Mouse (Mus musculus): ENCODE data around the gene Esx1. TPM values are rescaled to one million over a fixed set of nuclear protein-coding genes. Genes with fewer than 3 reads are reported as not detected.

Gene Esx1
- total RNA-seq (2021), result not detected
- long read RNA-seq, experiment 1, result 0 reads
- long read RNA-seq, experiment 2, result 0 reads

DNA sequence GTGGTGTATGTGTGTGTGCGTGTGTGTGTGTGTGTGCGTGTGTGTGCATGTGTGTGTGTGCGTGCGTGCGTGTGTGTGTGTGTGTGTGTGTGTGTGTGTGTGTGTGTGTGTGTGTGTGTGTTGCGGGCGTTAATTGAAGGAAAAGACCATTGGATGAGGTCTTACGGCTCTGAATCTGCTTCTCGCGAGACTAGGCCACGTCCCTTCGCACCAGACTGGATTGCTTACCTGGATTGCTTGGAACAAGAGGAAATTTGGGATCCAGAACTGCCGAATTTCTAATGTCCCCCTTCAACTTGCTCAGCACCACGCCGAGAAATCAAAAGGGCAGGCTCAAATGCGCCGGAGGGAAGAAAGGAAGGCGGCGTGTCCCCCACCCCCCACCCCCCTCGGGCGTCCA lies at the start of gene Esx1:
Esx1 (minus strand) TSS at position 366 of the 400 bp plus-strand sequence.
- DNase-seq, result no peak
- intact Hi-C loops (cut with DNase I), result no loop called here

DNA sequence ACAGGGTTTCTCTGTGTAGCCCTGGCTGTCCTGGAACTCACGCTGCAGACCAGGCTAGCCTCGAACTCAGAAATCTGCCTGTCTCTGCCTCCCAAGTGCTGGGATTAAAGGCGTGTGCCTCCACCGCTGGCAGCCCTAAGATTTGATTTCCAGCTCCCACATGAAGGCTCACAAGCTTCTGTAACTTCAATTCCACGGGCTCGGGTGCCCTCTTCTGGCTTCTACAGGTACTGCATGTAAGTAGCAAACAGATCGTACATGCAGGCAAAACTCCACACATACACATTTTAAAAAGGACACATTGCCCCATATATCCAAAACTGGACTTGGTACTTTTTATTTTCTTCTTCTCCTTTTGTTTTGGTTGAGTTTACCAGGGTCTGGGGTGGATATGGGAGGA lies 48.1 kb upstream of the Esx1 start:
- no peak for DNase-seq
- intact Hi-C loops (cut with DNase I), result no loop called here

DNA sequence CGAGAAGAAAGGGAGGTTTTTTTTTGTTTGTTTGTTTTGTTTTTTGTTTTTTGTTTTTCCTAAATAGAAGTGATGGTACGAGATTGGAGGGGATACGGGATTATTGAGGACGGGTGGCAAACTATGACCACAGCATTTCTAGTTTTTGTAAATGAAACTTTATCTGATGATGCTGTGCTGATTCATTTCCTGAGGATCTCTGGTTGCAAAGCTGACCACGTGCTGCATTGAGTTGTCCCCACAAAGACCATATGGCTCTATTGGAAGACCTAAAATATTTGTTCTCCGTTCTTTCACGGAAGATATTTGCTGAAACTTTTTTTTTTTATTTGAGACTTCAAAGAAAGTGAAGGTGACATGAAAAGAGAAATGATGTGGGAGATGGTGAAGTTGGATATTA lies 45.8 kb upstream of the Esx1 start:
- intact Hi-C loops (cut with DNase I), result no loop called here
- no peak for DNase-seq

DNA sequence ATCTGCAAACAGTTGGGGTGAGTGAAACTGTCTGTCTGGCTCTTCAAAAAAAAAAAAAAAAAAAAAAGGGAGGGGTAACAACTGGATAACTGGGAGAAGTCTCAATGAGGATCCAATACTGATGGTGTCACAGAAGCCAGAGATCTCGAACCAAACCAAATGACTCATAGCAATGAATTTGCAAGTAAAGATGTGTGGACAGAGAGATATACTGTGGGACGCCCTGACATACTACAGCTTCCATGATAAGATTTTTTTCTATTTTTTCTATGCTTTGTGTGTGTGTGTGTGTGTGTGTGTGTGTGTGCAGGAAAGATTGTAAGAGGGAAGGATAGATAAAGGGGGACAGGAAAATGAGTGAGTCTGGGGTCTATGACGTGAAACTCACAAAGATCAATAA lies 43.7 kb upstream of the Esx1 start:
- intact Hi-C loops (cut with DNase I), result no loop called here
- no peak for DNase-seq

DNA sequence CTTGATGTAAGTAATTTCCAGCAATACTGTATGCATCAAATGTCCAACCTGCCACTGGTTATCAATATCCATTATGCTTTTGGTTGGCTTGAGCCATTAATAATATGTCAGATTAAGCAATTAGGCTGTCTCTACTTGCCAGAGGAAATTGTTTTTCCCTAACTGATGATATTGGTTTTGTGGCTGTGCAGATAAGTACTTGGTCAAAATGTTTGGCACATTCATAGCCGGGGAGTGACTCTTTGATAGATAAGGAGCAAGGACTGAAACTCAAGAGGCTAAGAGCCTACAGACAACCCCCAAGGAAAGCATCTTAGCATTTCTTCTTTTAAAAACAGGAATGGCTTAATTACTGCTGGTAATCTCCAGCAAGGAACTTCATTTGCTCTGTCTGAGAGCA lies 40.8 kb upstream of the Esx1 start:
- intact Hi-C loops (cut with DNase I), result no loop called here
- DNase-seq, result no peak

DNA sequence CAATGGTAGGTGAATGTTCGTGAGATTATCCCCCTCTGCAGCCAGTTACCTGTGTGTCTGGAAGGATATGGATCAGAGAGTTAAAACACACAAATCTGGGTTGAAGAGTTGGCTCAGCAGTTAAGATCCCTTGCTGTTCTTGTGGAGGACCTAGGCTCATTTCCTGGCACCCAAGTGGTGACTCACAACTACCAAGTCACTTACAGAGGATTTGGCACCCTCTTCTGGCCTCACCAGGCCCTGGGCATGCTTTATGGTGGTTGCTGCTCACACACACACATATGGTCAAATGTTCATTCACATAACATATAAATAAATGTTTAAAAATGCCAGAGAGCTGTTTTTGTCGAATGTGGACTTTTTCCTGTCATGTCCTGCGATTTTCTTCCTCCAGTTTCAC lies 39.1 kb upstream of the Esx1 start:
- intact Hi-C loops (cut with DNase I), result no loop called here
- no peak for DNase-seq

DNA sequence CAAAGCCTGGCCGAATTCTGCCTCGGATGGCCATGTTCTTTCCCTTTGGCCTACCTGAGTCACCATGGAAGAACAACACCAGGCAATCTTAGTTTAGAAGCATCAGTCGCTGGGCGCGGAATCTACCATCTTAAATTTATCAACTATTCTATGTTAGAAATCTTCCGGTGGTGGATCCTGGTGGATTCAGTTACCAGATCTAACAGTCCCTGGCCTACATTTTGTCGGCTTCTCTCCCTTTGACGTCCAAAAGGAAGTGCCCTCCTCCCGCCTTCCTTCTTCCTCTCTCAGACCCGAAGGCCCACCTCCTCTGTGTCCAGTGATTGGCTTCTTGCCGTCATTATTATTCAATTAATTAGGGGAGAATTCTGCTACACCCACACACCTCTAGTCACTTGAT lies 27.2 kb upstream of the Esx1 start:
- intact Hi-C loops (cut with DNase I), result no loop called here
- no peak for DNase-seq

DNA sequence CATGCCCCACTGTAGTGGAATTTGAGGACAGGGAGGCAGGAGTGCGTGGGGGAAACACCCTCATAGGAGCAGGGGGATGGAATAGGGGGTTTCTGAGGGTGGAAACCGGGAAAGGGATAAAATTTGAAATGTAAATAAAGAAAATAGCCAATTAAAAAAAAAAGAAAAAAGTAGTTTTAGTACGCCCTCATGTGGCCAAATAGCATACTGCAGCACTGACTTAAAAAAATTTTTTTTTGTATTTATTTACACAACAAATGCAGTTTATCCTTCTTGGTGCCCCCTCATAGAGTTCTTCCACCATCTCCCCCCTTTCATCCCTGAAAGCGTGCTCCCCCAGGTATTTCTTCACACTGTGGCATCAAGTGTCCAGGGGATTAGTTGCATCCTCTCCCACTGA lies 22.8 kb upstream of the Esx1 start:
- intact Hi-C loops (cut with DNase I), result no loop called here
- DNase-seq, result no peak

DNA sequence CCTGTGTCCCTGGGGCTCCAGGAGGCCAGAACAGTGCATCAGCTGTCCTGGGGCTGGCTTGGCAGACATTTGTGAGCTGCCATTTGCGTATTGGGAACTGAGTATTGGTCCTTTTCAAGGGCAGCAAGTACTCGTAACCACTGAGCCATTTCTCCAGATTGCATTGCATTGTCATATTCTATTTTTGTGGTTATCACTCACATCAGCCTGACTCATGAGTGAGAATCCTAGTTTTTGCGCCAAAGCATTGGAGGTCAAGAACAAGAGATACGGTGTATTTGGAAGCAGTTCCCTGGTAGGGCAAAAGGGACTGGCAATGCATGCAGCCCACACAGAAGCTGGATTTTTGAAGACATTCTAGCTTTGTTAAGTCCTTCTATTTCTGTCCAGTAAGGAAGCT lies 21.8 kb upstream of the Esx1 start:
- intact Hi-C loops (cut with DNase I), result no loop called here
- DNase-seq, result no peak

DNA sequence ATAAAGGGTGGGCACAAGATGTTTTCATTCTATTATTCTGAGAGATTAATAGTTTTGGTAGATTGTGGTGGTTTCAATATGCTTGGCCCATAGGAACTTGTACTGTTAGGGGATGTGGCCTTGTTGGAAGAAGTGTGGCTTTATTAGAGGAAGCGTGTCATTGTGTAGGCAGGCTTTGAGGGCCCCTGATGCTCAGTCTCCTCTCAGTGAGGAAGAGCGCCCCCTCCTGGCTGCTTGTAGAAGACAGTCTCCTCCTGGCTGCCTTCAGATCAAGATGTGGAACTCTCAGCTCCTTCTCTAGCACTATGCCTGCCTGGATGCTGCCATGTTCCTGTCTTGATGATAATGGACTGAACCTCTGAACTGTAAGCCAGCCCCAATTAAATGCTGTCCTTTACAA lies 20.7 kb upstream of the Esx1 start:
- intact Hi-C loops (cut with DNase I), result no loop called here
- DNase-seq, result no peak

DNA sequence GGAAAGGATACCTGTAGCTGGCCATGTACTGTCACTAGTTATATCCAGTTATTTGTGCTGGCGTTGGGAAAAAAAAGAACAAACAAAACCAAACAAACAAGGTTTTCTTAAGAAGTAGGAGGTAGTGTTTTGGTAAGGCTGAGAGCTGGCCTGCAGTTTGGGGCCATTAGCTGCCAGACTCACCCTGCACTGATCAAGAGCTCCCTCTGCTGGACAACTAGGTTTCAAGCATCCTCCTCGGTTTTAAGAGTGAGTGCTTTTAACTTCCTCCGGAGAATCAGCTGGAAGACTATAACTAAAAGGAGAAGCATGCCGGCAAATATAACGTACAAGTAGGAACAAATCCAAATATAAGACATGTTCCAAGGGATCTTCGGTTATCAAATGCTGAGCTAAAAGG lies 19.8 kb upstream of the Esx1 start:
- DNase-seq, result no peak
- intact Hi-C loops (cut with DNase I), result no loop called here

DNA sequence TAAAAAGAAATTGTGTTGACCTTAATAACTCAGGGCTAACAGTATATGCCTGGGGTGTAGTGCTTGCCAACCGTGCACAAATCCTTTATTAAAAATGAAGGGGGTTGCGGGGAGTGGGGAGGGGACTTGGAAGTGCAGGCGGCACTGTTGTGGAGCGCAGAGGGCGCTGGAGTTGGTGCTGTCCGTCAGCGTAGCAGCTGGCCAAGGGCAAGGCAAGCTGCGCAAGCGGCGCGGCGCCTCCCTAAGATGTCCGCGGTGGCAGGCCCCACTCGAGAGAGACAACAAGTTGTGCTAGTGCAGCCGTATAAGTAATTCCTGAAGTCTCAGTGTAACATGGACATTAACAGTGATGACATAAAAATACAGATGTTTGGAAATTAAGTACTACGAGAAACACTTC lies 5.7 kb upstream of the Esx1 start:
- intact Hi-C loops (cut with DNase I), result no loop called here
- DNase-seq, result no peak

DNA sequence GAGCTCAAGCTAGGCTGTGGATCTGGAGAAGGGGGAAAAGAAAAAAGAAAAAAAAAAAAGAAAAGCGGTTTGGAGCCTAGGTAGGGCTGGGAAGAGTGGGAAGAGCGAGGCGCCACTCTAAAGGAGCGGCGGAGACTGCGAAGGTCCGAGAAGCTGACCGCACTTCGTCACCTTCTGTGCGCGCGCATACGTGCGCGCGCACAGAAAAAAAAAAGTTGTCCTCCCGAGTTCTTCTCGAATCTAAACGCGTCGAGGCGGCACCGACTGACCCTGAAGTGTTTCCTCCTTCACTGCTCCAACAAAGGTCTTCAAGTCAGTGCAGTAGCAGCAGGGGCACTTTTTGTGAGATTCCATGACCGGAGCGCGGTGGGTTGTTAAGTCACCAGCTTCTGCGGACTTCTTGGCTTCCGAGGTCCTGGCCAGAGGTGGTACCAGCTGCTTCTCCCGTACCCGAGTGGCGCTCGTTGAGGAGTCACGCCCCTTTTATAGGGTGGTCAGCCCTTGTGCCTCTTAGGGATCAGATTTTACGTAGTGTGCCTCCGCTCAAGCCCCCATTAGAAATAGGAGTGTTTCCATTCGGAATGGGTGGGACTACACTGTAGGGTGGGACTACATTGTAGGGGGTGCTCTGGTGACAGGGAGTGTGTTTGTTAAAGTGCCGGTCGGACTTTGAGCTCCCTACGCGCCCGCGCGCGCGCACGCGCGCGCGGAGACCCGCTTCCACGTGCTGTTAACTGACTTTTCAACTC lies 2.0 kb downstream of the Esx1 start:
- intact Hi-C loops (cut with DNase I), result no loop called here
- DNase-seq, result no peak

DNA sequence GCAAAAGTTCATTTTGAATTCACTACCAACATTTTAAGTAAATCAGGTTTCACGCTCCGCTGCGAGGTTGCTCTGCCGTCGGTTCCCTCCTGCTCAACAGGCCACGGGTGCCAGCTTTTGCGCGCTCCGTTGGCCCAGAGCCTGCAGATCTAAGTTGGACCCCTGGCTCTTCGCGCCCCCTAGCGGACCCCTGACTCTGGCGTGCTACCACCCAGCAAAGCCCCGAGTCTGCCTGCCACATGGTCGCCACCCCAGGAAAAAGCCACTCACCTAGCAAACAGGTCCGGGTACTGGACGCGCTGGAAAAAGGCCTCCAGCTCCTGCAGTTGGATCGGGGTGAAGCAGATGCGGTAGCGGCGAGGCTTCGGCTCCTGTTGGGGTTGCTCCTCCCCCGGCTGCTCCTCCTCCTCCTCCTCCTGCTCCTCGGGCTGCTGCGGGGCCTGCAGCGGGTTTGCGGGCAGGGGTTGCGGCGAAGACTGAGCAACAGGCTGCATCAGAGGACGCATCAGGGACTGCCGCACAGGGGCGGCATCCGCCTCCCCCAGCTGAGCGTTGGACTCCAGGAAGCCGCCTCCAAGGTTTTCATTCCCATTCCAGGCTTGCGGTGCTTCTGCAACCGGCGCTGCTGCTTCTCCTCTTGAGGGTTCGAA lies 3.7 kb downstream of the Esx1 start:
- no peak for DNase-seq
- intact Hi-C loops (cut with DNase I), result no loop called here

DNA sequence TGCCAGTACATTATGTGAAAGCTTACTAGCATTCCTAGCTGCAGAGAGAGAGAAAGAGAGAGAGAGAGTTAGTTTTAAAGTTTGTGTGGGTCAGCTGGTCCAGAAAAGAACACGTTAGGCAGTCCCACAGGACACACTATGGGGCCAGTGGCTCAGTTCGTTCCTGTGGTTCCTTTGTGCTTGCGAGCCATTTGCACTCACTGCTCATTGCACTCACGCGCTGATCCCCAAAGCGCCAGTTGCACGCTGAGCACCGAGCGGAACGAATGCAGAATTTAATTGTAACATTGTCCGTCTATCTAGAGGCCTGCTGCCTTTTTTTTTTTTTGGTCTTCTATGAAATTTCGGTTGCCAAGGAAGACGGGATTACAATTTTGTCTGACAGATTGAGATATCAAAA lies 15.4 kb downstream of the Esx1 start:
- intact Hi-C loops (cut with DNase I), result no loop called here
- DNase-seq, result no peak

DNA sequence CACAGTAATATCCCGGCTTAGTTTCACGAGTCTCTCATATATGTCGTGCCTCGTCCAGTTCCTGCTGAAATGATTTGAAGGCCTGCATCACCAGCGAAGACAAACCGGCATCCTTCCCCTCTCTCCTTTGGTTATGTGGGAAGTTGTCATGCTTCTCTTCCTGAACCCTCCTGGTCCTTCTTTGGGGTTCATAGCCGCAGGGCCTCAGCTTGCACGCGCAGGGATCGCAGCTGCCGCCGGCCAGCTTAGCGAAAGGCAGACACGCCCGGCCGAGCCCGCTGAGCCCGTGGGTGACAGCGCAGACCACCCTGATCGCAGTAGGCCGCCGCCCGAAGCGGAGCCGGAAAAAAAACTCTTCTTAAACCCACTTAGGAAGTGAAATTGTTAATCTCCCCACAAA lies 17.4 kb downstream of the Esx1 start:
- intact Hi-C loops (cut with DNase I), result no loop called here
- DNase-seq, result no peak

Other genes with a start within 250 kb of the Esx1 start
- not detected for gene H2bfm, start 194.8 kb downstream of the Esx1 start, total RNA-seq (2021)
- gene Tmsb15b2, start 146.6 kb downstream of the Esx1 start, total RNA-seq (2021), result 1 to 10 TPM; 2.2 to 7.0 TPM
- gene Tmsb15l, start 145.2 kb downstream of the Esx1 start, total RNA-seq (2021), result under 1 TPM; 0.46 to 0.59 TPM
- 1 to 10 TPM; 1.5 to 3.4 TPM for gene Tmsb15b1, start 145.2 kb downstream of the Esx1 start, total RNA-seq (2021)
- gene Zcchc18, start 128.9 kb downstream of the Esx1 start, total RNA-seq (2021), result not detected
- 1 to 10 TPM; 1.6 to 2.6 TPM for gene Slc25a53, start 83.8 kb downstream of the Esx1 start, total RNA-seq (2021)
- gene Fam199x, start 72.5 kb downstream of the Esx1 start, total RNA-seq (2021), result 1 to 10 TPM; 3.6 to 4.1 TPM

All from gastrocnemius, postnatal 36 days (tissue).